Mouse (Mus musculus) adrenal gland, adult (tissue): ENCODE results near the gene Eras.
"Not testable (repeated sequence)": the region's sequence is repeated elsewhere in the genome, so short reads cannot be mapped to it uniquely, and the experiment has no call there.

Experiments used
- DNase-seq, 2 experiments: peaks; one replicate each; pipeline ENCODE4 v3.0.0; 2022 to 2023; ENCODE audit warnings: low spot score in 1 of 2; ENCODE audit not compliant: inconsistent age in 2 of 2

Eras gene

GRCm38 (mm10) chrX:7915669-7916068, 12.7 kb downstream of the Eras start:
- peak; percentile 31 to 81 for DNase-seq

GRCm38 (mm10) chrX:7910473-7910872, 17.9 kb downstream of the Eras start:
- no peak for DNase-seq

GRCm38 (mm10) chrX:7909242-7909641, 19.2 kb downstream of the Eras start, which contains the start of gene Gm10490:
Gene Gm10490, plus strand, starts transcription at chrX:7909542.
- DNase-seq: not testable (repeated sequence)

- DNase-seq: no peak
Observed at GRCm38 (mm10) chrX:7907735-7908134, 20.7 kb downstream of the Eras start, which contains the start of gene Gm10491. Gene Gm10491, minus strand, starts transcription at chrX:7907835.

GRCm38 (mm10) chrX:7904441-7904840, 24.0 kb downstream of the Eras start:
- DNase-seq: peak; percentile 48 to 82

- peak; percentile 90 to 93 for DNase-seq
Observed at GRCm38 (mm10) chrX:7898880-7899874, 29.2 kb downstream of the Eras start, which contains the start of the genes Pqbp1 and Timm17b. Gene Pqbp1, minus strand, starts transcription at chrX:7899269. Gene Timm17b, plus strand, starts transcription at chrX:7899357.

GRCm38 (mm10) chrX:7898211-7898610, 30.2 kb downstream of the Eras start:
- DNase-seq: peak in 1 of 2 experiments; percentile 49

- DNase-seq: peak; percentile 91 to 96
Observed at GRCm38 (mm10) chrX:7883841-7884567, 44.4 kb downstream of the Eras start, which contains the start of gene Slc35a2. Gene Slc35a2, plus strand, starts transcription at chrX:7884028.

- DNase-seq: peak; percentile 73 to 84
Observed at GRCm38 (mm10) chrX:7879819-7880218, 48.6 kb downstream of the Eras start.

- DNase-seq: peak; percentile 36 to 73
Observed at GRCm38 (mm10) chrX:7878495-7878894, 49.9 kb downstream of the Eras start.

- peak; percentile 89 to 93 for DNase-seq
Observed at GRCm38 (mm10) chrX:7878007-7878419, 50.4 kb downstream of the Eras start, which contains the start of gene Pim2. Gene Pim2, plus strand, starts transcription at chrX:7878262.
